ENCODE assay signal across 9 mouse cellular contexts in genomic region chr2:153668754-153669376, GRCm38 (mm10). TPM values are rescaled to one million over a fixed set of nuclear protein-coding genes. Genes with fewer than 3 reads are reported as not detected.
DNase-seq lines count a peak whose midpoint lies in the region; ATAC-seq and TF ChIP-seq lines count a peak whose summit lies in the region.
"Had no signal": no experiment of that assay in that cellular context is flagged by ENCODE, and none has a peak within 500 bp of the region (broad histone marks: within the 10 kb centered on the region; RNA-seq: fewer than 3 reads in every experiment).

No protein-coding gene starts in this region.

- WGBS in kidney, adult 2 months, result 59% methylated on average over 7 of the region's 7 CpGs
- WGBS in intestine, postnatal 0 days, result 64% methylated on average over 7 of the region's 7 CpGs

- no peaks in the 10 kb centered on the region for H3K27me3 ChIP-seq in kidney, adult 2 months (replicated peaks; ENCODE audit: control insufficient read depth, insufficient read depth, low read length)
- no peaks in the 10 kb centered on the region for H3K27me3 ChIP-seq in intestine, postnatal 0 days (replicated peaks; ENCODE audit: control insufficient read depth, insufficient read depth, low read length)
- H3K27me3 ChIP-seq: liver, embryonic 15.5 days had no signal

- peak; percentile 67 for DNase-seq in kidney, adult 2 months
- DNase-seq in kidney, postnatal 25 days, result no peak
- peak; percentile 34 for DNase-seq in Muller cell, postnatal 12 days (ENCODE audit: inconsistent ontology term)
- peak; percentile 30 to 33 for DNase-seq in cerebellum, postnatal 25 days
- DNase-seq in testis, postnatal 14 days (ENCODE audit: low spot score), result no peak
- DNase-seq in adrenal gland, postnatal 4 days (ENCODE audit: low spot score in 2 of 2), result no peak

- H3K27ac ChIP-seq in kidney, adult 2 months (ENCODE audit: insufficient read depth, low read depth, low read length), result no peak overlapping the region
- H3K27ac ChIP-seq in intestine, postnatal 0 days (ENCODE audit: low read depth, low read length), result no peak overlapping the region
- H3K27ac ChIP-seq: liver, embryonic 15.5 days had no signal

- H3K4me1 ChIP-seq in kidney, adult 2 months (ENCODE audit: control insufficient read depth, insufficient read depth, low read length), result no peaks in the 10 kb centered on the region
- no peaks in the 10 kb centered on the region for H3K4me1 ChIP-seq in intestine, postnatal 0 days (replicated peaks; ENCODE audit: control insufficient read depth, insufficient read depth, low read length)
- H3K4me1 ChIP-seq: liver, embryonic 15.5 days had no signal

- H3K4me3 ChIP-seq in kidney, adult 2 months (ENCODE audit: insufficient read depth, low read depth, low read length), result no peak overlapping the region
- H3K4me3 ChIP-seq in intestine, postnatal 0 days (ENCODE audit: low read depth, low read length), result no peak overlapping the region
- H3K4me3 ChIP-seq: liver, embryonic 15.5 days had no signal

- no peaks in the 10 kb centered on the region for H3K36me3 ChIP-seq in kidney, adult 2 months (ENCODE audit: control insufficient read depth, insufficient read depth, low read length)
- peaks cover 8% of the 10 kb centered on the region for H3K36me3 ChIP-seq in intestine, postnatal 0 days (ENCODE audit: control insufficient read depth, insufficient read depth)
- H3K36me3 ChIP-seq: liver, embryonic 15.5 days had no signal

- no peak for TF ChIP-seq POLR2A in kidney, adult 2 months (IDR thresholded peaks at IDR 0.05; ENCODE audit: low read depth, low read length)

- peak; percentile 28 for TF ChIP-seq CTCF in kidney, adult 2 months (conservative IDR thresholded peaks at IDR 0.05; ENCODE audit: insufficient read depth, insufficient read length, low read depth, low read length)
- TF ChIP-seq CTCF in intestine, postnatal 0 days (IDR thresholded peaks at IDR 0.05; ENCODE audit: low read depth), result peak; percentile 86

- no peak overlapping the region for H3K4me2 ChIP-seq in intestine, postnatal 0 days (replicated peaks; ENCODE audit: low read depth)
- H3K4me2 ChIP-seq: liver, embryonic 15.5 days had no signal

- no peaks in the 10 kb centered on the region for H3K9me3 ChIP-seq in intestine, postnatal 0 days (ENCODE audit: control insufficient read depth)
- H3K9me3 ChIP-seq: liver, embryonic 15.5 days had no signal

- no peak for ATAC-seq in intestine, postnatal 0 days
- ATAC-seq in megakaryocyte progenitor cell, adult 5-6 weeks (replicated peaks; ENCODE audit: poor library complexity), result peak; percentile 97

- no peak overlapping the region for H3K9ac ChIP-seq in intestine, postnatal 0 days (ENCODE audit: low read depth, low read length)
- H3K9ac ChIP-seq: liver, embryonic 15.5 days had no signal

RNA-seq across cellular contexts. Expression of gene Dnmt3b, which starts 19.6 kb away (rescaled TPM):
- 1.3 and 1.7 TPM in 2 replicates for polyA plus RNA-seq in kidney, adult 2 months (2012; rRNA removed)
- polyA plus RNA-seq in intestine, postnatal 0 days (2015; fragmentation: Nextera tagmentation; extraction: Ambion mirVana), result 2.9 and 3.0 TPM in 2 replicates
- 15.0 and 17.8 TPM in 2 replicates for total RNA-seq in megakaryocyte progenitor cell, adult 5-6 weeks (2015)
- 15.2 and 16.7 TPM in 2 replicates for total RNA-seq in megakaryocyte progenitor cell, adult 5-6 weeks (2017)
- 1 to 10 TPM; 6.7 to 8.2 TPM for total RNA-seq in adrenal gland, postnatal 4 days (2021)

RNA-seq across cellular contexts. Expression of gene Dnmt3c, which starts 27.6 kb away (rescaled TPM):
- polyA plus RNA-seq in kidney, adult 2 months (2012; rRNA removed), result 0.07 TPM in 1 of 2 replicates, not detected in the other
- not detected in 2 replicates for polyA plus RNA-seq in intestine, postnatal 0 days (2015; fragmentation: Nextera tagmentation; extraction: Ambion mirVana)
- 0.07 and 0.22 TPM in 2 replicates for total RNA-seq in megakaryocyte progenitor cell, adult 5-6 weeks (2015)
- 0.20 TPM in 1 of 2 replicates, not detected in the other for total RNA-seq in megakaryocyte progenitor cell, adult 5-6 weeks (2017)
- total RNA-seq in adrenal gland, postnatal 4 days (2021), result not detected

RNA-seq across cellular contexts. Expression of gene Commd7, which starts 36.3 kb away (rescaled TPM):
- 14.5 and 22.3 TPM in 2 replicates for polyA plus RNA-seq in kidney, adult 2 months (2012; rRNA removed)
- polyA plus RNA-seq in intestine, postnatal 0 days (2015; fragmentation: Nextera tagmentation; extraction: Ambion mirVana), result 74.8 and 84.7 TPM in 2 replicates
- total RNA-seq in megakaryocyte progenitor cell, adult 5-6 weeks (2015), result 37.2 and 45.9 TPM in 2 replicates
- 32.2 and 43.8 TPM in 2 replicates for total RNA-seq in megakaryocyte progenitor cell, adult 5-6 weeks (2017)
- total RNA-seq in adrenal gland, postnatal 4 days (2021), result 10 to 100 TPM; 44.2 to 45.8 TPM

Comparison
In these comparisons a context has a peak if more than half of its experiments do, and no peak if none do; other contexts are left out.
1. DNase-seq: peak in kidney, adult 2 months (single experiment), Muller cell, postnatal 12 days (single experiment) and cerebellum, postnatal 25 days (2 of 2); none in kidney, postnatal 25 days (0 of 2), testis, postnatal 14 days (single experiment) and adrenal gland, postnatal 4 days (0 of 2).